Mouse (Mus musculus) thymus, postnatal 36 days (tissue): ENCODE measurements around the gene Ajap1.

Experiments used
- DNase-seq, 2 experiments: peaks; one replicate each; pipeline ENCODE4 v3.0.0; 2022; ENCODE audit warnings: mixed read lengths in 2 of 2

Gene Ajap1

DNA sequence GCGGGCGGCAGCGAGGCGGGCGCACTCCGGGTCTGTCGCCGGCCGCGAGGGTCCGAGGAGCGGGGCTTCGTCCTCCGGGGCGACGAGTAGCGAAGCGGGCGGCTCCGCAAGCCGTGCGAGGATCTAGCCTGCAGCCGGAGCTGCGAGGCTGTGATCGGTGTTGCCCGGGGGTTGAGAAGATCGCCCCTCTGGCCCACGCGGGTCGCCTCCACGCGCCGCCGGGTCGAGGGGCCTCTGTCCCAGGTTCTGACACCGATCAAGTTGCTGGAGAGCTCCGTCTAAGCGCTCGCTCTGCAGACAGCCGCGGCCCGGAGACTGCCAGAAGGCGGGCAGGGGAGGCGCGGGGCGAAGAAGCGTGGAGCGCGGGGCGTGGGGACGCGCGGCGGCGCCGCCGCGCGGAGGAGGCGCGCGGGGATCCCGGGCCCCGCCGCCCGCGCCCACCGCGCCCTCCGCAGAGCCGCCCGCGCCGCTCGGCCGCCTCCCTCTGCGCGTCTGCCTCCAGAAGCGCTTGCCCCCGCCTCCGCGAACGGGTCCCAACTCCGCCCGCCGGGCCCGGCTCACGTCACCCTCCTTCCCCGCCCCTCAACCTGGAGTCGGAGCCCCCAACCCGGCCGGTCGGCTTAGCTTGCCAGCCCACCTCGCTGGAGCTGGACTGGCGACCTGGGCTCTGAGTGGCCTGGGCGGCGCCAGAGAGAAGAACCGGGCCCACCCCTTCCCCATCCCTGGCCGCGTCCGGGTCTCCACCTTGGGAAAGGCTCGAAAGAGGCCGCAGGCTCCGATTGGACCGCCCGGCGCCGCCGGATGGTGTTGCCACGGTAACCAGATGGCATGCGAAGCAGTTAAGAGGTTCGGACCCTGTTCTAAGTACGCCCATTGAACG, at the start of gene Ajap1:
TSS of gene Ajap1 (minus strand) at position 353 of the 880 bp plus-strand sequence.
- no peak for DNase-seq

DNA sequence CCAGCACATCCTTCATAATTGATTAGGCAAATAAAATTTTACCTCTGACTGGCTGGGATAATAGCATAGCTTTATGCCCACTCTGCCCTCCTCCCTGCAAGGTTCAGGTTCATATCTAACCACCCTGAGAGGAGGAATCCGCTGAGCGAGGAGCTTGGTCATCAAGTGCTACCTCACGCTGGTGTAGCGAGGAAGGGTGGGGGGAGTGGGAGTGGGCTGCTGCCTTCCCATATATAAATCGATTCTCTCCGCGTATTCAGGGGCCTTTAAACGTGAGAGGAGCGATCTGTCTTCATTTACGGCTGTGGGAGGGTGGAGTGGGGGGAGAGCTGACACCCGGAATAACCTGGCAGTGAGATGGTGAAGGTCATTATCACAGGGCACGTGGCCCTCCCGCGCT, 47.9 kb upstream of the Ajap1 start:
- no peak for DNase-seq

DNA sequence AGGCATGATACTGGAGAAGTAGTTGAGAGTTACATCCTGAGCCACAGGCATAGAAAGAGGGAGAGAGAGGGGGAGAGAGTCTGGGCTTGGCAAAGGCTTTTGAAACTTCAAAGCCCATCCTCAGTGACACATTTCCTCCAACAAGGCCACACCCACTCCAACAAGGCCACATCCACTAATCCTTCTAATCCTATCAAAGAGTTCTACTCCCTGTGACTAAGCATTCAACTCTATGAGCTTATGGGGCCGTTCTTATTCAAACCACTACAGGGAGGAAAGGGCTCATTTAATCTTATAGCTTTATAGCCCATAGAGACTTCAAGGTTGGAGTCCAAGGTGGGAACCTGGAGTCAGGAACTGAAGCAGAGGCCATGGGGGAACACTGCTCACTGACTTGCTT, 39.0 kb upstream of the Ajap1 start:
- no peak for DNase-seq

DNA sequence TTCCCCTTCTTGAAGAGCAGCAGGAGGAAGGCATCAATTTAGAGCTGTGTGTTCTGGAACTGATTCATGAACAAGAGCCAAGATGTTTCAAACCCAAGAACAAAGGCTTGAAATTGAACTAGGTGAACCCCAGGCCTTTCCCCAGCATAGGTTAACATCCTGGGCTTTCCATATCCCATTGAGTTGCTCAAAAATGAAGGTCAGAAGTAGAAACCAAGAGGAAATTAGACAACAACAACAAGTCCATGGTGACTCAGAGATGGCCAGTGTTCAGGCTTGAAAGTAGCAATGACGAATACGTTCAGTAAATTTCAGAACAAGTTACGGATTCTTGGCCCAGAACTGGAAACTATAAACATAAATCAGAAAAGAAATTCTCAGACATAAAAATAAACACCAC, 37.3 kb upstream of the Ajap1 start:
- no peak for DNase-seq

DNA sequence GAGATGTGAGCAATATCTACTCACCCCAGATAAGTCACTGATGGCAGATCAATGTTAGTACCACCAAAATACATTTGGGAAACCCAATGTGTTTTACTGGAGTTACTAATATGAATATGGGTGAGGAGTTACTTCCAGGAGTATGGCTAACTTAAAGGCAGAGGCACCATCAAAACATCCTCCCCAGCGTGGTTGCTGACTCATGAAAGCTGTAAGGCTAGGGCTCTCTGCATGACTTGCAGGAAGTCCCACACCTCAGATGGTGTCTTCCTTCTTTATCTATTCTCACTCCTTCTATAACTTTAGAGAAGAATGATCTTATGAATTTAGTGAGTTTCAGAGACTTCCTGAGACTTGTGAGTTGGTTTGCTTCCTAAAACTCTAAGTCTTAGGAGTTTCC, 36.7 kb upstream of the Ajap1 start:
- no peak for DNase-seq

DNA sequence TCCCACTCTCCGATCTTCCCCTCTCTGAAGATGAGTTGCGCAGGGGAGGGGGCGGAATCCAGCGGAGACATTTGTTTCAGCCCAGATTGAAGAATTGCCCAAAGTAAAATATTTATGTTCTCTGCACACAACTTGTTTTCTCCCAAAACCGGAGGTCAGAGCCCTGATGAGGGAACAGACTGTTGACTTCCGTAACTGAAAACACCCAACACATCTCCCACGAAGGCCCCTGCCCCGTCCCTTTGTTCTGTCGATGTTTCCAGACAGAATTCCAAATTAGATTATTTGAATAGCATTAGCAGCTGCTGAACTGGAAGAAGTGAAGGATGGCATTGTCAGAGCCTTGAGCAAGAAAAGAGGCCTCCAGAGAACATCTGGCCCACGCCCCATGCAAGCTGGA, 33.2 kb upstream of the Ajap1 start:
- no peak for DNase-seq

DNA sequence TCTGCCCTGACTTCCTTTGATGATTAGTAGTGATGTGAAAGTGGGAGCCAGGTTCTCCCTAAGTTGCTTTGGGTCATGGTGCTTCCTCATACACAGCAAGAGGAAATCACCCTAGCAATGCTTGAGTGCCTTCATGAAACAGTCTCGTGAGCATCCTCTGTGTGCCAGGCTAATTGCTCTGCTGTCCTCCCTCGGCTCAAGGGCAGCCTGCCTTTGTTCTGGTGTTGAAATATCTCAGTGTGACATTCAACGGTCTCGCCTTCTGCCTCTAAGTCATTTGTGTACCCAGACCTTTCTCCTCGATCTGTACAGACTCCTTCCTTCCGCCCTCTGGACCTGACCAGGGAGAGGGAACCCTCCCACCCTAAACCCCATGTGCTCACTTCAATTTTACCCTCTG, 31.5 kb upstream of the Ajap1 start:
- no peak for DNase-seq

DNA sequence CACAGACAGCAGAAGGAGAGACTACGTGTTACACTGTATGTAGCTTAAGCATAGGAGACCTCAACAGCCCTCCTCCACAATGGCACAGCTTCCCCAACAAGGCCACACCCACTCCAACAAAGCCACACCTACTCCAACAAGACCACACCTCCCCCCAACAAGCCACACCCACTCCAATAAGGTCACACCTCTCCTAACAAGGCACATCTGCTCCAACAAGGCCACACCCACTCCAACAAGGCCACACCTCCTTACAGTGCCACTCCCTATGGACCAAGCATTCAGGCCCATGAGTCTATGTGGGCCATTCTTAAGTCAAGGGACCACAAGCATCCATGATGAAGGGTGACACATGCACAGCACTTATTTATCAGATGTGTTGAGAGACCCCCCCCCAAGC, 28.9 kb upstream of the Ajap1 start:
- DNase-seq: no peak

DNA sequence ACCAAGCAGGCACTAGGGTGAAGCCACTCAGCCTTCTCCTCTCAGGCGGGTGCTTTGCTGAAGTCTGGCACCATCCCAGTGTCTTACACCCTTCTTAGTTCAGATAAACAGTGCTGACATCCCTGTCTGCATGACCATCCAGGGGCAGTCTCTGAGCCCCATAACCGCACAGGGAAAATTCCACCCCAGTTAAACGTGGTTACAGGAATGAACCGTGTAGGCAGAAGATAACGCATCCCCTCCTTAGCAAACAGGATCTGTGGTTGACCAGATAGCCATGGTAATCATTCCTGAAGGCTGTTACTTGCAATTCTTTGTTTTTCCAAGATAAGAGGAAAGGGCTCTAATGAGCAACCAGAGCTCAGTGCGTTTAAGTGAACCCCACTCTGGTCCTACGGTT, 19.3 kb upstream of the Ajap1 start:
- DNase-seq: no peak

DNA sequence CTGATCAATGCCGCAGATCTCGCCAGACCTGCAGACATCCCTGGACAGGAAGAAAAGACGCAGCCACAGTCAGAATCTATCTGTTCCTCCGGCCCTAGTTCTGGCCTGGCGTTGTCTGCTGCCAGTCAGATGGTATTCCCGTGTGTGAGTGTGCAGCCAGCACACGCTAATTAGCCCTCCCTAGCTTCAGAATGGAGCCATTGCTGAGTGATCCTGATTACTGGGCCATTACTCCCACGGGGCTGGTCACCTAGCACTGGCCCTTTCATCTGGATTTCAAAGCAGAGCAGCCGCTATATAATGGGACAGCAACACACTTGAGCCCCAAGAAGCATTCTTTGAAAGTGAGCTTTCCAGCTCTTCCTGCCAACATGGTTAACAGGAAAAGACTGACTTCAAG, 9.8 kb upstream of the Ajap1 start:
- no peak for DNase-seq

DNA sequence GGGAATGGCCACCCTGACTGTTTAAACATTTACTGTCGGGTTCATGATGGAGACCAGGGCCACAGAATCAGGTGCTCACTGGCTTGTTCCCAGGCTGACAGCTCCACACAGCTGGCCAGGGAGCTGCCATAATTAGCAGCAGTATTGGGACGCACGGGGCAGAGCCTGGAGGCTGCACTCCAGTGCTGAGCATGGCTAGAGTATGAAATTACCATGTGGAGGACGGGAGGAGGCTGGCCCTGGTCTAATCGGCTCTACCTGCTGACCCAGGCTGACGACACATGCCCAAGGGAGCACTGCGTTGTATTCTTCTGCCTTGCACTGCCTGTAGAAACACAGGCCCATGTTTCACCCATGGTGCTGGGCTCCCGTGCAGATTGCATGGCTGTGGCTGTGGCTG, 6.5 kb upstream of the Ajap1 start:
- DNase-seq: no peak

DNA sequence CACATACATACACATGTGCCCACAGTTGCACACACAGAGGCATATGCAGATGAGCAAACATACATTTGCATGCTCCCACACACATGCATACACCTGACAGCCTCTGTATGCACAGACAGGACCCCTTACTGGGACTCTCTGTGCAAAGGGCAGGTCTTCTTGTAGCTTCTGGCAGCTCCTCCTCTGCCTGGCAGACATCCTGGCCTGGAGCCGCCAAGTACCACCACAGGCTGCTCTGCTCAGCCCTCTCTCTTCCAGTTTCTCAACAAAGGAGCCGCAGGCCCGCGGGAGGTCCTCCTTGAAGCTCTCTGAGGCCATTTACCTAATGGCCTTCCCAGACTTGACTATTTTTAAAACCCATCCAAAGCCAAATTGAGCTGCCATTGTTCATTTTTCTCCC, 3.3 kb upstream of the Ajap1 start:
- no peak for DNase-seq

DNA sequence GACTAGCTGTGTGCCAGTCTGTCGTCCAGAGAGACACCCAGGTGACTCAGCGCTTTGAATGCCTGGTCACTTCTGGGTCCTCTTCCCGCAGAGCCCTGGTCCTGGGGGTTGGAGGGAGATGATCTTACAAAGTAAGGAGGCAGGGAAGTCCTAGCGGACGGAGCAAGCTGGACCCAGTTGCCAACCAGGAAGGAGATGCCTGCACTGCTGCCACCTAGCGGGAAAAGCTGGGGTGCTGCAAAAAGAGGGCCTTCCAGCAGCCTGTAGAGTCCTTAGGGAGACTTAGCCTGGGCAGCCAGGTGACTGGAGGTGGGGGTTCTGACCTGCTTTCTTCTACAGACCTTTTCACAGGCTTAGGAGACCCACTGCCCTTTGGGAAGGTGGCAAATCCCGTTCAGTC, 1.8 kb upstream of the Ajap1 start:
- DNase-seq: peak in 1 of 2 experiments; percentile 7

DNA sequence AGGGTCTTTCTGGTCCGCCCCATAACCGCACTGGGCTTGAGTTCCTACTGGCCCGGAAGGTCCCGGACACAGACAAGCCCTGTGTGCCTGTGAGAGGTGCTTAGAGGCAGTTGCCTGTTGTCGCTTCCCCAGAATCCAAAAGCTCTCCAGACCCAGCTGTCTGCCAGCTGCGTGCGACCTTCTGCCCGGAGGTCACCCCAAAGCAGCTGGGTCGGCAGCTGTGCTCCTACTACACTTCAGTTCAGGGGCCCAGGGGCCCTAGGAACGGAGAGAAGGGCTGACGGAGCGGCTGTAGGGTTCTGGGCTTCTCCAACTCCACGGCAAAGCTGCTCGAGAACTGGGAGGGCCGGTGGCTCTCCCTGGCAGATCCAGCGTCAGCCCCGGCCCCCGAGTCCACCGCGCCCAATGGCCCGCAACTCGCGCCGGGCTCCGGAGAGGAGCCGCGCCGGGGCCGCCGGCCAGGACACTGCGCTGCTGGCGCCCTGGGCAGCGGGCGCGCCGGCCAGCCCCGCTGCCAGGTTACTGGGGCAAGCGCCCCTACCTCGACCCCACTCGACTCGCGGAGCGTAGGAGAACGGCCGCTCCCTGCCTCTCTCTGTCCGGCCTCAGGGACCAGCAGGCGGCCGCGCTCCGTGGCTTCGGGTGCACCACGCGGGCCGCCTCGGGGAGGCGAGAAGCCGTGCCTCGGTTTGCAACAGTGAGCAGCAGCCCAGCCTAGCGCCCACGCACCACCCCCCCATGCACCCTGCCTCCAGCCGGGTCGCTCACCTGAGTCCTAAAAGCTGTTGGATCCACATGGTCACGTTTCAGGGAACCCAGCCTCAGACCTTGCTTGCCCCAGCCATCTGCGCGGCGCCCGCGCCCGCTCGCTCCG, 1.0 kb downstream of the Ajap1 start:
- DNase-seq: no peak

DNA sequence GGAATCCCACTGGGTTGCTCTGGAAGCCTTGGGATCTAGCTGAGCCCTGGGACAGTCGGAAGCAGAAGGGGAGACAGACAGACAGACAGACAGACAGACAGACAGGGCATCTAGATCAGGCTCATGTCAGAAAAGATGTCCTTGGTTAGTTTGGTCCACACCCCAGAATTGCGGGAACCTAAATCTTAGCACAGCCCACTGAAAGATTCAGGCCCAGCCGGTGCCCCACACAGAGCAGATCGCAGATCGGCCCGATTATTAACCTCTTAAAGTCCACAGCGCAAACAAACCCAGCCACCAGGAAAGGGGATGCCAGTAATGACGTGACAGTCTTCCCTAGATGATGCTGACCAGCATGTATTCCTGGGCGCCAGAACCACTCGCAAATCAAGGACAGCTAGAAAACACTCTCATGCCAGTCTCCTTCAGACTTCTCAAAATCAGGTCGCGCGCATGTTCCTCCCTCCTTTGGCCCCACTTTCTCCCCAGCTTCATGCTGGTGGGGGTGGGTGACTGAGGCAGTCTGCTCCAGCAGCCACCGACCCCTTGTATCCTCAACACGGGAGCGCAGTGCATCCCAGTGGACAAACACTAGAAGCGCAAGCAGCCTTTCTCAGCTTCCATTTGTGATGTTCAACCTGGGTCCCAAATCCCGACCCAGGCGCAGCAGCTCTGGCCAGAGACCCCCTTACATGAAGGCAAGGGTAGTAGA, 1.9 kb downstream of the Ajap1 start:
- no peak for DNase-seq

DNA sequence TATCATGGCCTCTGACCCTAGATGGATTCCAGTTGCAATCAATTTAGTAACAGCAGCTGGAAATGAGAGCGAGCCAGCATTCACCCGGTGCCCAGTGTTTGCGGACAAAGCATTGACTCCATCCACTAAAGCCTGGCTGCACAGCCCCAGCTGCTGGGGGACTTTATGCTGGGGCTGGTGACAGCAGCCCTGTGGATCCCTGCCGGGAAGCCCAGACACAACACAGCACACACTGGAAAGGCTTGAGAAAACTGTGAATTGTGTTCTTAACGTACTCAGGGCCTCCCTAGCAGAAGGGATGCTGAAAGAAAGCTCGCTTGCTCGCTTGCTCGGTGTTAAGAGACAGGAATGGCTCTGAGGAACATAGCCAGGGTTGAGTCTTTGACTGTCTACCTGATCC, 3.5 kb downstream of the Ajap1 start:
- no peak for DNase-seq

DNA sequence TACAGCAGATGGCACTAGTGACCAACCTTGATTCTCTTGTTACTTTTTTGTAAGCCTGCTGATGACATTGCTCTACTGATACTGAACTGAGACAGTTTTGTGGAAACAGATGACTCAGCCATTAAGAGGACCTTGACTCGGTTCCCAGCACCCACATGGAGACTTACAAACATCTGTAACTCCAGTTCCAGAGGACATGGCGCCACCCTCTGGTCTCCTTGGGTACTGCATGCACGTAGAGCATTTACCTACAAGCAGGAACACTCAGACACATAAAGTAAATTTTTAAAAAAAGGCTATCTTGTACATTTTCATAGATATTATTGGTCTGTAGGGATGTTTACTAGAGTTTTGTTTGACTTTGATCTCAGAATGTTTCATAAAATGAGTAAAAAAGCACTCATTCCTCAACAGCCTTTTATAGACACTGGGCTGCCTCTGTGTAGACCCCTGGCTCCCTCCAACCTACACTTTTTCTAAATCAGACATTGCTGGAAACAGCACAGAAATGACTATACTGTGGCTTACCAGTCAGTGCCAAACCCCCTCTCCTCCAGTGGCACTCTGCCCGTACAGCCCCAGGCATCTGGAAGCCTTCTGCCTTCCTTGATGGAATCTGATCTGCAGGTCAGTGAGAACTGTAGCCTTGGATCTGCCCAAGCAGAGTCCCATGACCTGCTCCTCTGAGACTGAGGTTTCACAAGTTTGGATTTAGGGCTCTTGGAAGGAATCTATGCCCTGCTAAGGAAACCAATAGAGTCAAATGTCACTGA, 8.9 kb downstream of the Ajap1 start:
- DNase-seq: no peak

DNA sequence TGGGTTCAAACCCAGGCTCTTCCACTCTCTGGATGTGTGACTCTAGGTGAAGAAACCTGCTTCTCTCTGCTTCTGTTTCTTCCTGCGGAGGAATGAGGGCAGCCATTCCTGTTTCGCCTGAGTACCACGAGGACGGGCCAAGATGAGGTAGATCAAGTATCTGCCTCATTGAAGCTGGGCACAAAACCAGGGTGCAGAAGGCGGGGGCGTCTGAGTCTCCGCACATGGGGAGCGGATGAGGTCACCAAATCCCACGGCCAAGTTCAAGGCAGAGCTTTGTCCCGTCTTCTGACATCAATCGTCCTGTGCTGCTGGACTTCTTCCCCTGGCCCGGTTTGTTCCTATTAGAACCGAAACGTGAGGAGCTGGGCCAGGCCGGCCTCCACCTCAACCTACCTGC, 12.9 kb downstream of the Ajap1 start:
- no peak for DNase-seq

DNA sequence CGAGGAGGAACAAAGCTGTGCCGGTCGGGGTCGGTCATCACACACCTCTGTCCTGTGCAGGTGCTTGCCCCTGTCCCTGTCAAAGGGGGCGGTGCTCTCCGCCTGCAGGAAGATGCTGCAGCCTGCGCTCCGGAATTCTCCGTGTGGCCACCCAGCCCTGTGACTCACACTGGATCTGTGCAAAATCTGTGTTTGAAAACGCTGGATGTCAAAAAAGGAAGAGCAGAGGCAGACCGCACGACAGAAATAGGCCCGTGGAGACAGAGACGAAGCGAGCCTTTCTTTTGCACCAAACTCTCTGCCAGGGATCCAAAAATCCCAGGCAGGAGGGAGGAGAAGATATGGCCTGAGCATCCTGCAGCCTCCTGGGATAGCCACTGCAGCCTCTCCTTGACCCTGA, 22.7 kb downstream of the Ajap1 start:
- DNase-seq: no peak

DNA sequence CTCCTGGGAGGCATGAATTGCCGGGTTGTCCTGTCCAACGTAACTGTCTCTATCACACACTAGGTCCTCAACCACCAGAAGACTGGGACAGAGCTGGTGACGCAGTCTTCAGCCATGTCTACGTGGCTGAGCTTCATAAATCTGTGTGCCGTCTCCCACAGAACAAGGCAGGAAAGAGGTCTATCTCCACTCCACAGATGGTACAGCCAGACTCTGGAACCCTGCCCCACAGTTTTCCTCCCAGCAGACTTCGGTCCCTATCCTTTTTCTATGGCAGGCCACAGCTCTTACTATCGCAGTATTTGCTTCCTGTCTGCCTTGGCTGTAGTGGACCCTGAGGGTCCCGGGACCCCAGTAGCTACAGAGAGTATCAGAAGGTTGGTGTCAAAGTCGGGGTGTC, 23.1 kb downstream of the Ajap1 start:
- no peak for DNase-seq

DNA sequence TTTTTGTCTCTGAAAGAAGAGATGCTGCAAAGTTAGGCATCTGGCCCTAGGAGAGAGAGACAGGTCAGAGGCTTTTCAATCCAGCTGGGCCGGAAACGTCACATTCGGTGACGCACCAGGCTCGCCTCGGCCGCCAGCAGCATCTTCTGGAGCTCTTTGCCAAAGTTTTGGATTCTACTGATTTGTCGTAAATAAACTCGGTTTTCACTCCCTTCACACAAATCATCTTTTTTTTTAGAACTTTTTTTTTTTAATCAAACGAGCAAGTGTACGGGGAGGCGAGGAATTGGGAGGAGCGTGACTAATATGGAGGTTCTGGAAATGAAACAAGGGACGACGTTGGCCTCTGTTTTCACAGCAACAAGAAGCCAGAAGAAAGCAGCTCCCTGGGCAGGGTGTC, 23.8 kb downstream of the Ajap1 start:
- no peak for DNase-seq

DNA sequence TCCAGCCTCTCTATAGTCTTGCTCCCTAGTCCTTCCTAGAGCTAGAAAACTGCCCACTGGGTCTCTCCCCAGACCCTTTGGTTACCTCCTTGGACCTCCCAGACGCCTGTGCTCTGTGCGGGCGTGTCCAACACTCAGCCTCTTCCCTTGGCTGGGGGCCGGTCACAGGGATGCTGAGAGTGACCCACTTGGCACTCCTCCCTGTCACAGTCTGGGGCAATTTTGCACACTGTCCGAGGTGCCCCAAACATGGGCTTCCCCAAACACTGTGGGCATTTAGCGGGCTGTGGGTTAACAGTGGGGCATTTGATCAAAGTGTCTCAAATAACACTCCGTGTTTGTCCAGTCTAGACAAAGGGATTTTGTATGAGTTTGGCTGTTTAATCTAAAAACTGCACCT, 29.1 kb downstream of the Ajap1 start:
- DNase-seq: no peak

DNA sequence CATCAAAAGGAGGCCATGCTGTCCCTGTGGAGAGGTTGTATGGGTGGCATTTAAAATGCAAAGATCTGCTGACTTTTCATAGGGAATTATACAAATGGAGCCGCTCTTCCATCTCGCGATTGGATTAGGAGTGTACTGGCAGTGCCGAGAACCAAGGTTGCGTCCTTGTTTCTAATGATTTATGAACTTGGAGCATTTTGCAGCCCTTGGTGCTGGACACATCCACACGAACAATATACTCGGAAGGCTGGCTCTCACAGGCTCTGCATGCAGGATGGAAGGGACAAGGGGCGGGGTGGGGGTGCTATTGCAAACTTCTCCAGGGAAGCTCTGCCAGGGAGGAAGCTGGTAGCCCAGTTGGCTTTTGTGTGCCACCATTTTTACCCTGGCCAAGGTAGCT, 31.1 kb downstream of the Ajap1 start:
- DNase-seq: no peak
